Mouse (Mus musculus) adrenal gland (tissue): ENCODE measurements around the gene Arid3a.

ENCODE experiments used
- intact Hi-C: fragments of 180-260 bp; cut with DNase I; formaldehyde crosslinking; loops from one replicate; pipeline ENCODE4 v1.15.1; 2025

Arid3a gene

DNA sequence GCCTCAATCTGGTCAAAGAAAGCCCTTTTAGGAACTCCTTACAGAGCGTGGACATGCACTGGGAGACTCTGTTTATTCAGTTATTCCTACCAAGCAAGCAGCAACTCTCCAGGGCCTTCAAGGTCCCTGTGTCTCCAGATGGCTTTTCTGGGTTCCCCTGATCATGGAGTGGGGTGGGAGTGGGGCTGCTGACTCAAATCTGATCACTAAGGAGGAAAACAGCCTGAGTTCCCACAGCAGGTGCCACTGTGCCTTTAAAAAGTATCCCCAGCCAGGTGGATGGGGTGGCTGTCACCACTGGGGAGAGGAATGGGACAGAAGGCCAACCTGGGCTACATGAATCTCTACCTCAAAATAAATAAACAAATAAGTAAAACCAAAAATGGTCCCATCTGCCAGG is 16.1 kb downstream of the Arid3a start:
- intact Hi-C loops = no loop called here

- intact Hi-C loops = no loop called here
Observed at GRCm38 (mm10) chr10:79943471-79943901, 16.6 kb downstream of the Arid3a start.

- intact Hi-C loops = no loop called here
Observed at GRCm38 (mm10) chr10:79945507-79946234, 18.8 kb downstream of the Arid3a start.

- intact Hi-C loops = no loop called here
Observed at GRCm38 (mm10) chr10:79946752-79947322, 20.0 kb downstream of the Arid3a start.

GRCm38 (mm10) chr10:79947502-79947901 is 20.7 kb downstream of the Arid3a start:
- intact Hi-C loops = no loop called here

DNA sequence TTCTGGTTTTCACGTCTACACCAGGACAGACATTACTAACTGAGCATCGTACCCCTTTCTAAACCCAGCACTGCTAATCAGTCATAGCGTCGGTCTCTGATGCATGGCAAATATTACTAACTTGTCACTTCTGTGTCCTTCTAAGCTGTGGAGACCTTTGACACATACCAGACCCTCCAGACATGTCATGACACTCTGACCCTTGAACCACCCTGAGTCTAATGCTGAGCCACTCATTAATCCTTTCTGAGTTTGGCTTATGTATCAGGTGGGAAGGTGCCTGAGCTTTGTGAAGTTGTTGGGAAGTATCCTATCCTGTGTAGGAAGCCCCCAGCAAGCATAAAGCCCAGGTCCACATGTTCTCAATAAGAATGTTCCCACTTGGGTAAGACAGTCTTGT is 23.0 kb downstream of the Arid3a start:
- intact Hi-C loops = no loop called here

DNA sequence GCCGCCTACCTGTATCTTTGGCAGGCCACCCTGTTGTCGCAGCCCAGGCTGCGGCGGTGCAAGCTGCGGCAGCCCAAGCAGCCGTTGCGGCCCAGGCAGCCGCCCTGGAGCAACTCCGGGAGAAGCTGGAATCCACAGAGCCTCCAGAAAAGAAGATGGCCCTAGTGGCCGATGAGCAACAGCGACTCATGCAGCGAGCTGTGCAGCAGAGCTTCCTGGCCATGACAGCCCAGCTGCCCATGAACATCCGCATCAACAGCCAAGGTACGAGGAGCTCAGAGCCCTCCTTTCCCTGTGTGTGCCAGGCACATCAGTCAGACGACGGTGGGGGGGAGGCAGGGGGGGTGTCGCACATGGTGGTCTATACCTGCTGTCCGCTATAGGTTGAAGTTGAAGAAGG is 23.8 kb downstream of the Arid3a start:
- intact Hi-C loops = no loop called here

- intact Hi-C loops = loop anchor here (1.0 kb wide), 1 partner anchor 29 kb away; no protein-coding TSS in a partner anchor
Observed at GRCm38 (mm10) chr10:79953946-79954345, 27.1 kb downstream of the Arid3a start.

DNA sequence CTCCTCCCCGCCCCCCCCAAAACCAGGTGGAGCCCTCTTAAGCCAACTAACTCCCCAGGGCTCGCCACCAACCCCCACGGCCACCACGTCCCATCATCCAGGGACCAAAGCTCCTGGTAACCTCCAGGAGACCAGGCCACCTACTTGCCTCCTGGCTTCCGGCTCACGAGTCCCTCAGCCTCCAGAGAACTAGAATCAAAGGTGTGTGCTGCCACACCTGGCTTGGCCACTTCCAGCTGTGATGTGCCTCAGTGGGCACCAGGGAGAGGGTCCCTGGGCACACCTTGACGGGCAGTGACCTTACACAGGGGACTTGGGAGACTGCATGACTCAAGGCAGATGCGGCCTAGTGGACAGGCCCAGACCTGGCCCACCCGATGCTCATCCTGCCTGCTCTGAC is 28.8 kb downstream of the Arid3a start:
- intact Hi-C loops = loop anchor here (5.0 kb wide), 2 partner anchors 63 to 123 kb away; partner anchors contain the start of gene Cfd

GRCm38 (mm10) chr10:79956643-79957154 is 29.9 kb downstream of the Arid3a start:
- intact Hi-C loops = loop anchor here (5.0 kb wide), 2 partner anchors 64 to 124 kb away; partner anchors contain the start of gene Cfd

- intact Hi-C loops = loop anchor here (1.0 to 5.0 kb wide), 3 partner anchors 33 to 126 kb away; partner anchors contain the start of gene Cfd
Observed at GRCm38 (mm10) chr10:79958140-79958816, 31.4 kb downstream of the Arid3a start.

GRCm38 (mm10) chr10:79959412-79959811 is 32.6 kb downstream of the Arid3a start:
- intact Hi-C loops = loop anchor here (5.0 kb wide), 2 partner anchors 67 to 127 kb away; partner anchors contain the start of gene Cfd

- intact Hi-C loops = loop anchor here (5.0 kb wide), 3 partner anchors 68 to 177 kb away; partner anchors contain the start of genes Atp5d and Cfd
Observed at GRCm38 (mm10) chr10:79959847-79960601, 33.2 kb downstream of the Arid3a start, which contains the start of gene Wdr18. Gene Wdr18, plus strand, starts transcription at chr10:79960152.

- intact Hi-C loops = loop anchor here (5.0 kb wide), 1 partner anchor 177 kb away; the partner anchor contains the start of gene Atp5d
Observed at GRCm38 (mm10) chr10:79960671-79961294, 33.9 kb downstream of the Arid3a start.

- intact Hi-C loops = loop anchor here (5.0 kb wide), 1 partner anchor 173 kb away; the partner anchor contains the start of gene Atp5d
Observed at GRCm38 (mm10) chr10:79964727-79965126, 37.9 kb downstream of the Arid3a start.

DNA sequence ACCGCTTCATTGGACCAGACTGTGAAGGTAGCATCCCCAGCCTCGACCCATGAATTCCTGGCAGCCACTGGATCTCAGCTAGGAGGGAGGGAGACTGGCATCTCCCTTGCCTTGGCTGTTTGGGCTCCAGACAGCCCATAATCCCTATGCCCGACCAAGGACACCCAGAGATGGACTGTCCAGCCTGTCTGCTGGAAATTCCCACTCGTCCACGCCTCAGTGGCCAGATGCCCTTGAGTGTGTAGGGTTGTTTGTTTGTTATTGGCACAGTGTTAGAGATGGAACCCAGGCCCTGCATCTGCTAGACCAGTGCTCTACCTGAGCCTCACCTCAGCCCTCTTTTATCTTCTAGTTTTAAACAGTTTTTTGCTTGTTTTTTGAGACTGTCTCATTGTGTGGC is 38.5 kb downstream of the Arid3a start:
- intact Hi-C loops = no loop called here

GRCm38 (mm10) chr10:79966886-79967400 is 40.1 kb downstream of the Arid3a start:
- intact Hi-C loops = no loop called here

DNA sequence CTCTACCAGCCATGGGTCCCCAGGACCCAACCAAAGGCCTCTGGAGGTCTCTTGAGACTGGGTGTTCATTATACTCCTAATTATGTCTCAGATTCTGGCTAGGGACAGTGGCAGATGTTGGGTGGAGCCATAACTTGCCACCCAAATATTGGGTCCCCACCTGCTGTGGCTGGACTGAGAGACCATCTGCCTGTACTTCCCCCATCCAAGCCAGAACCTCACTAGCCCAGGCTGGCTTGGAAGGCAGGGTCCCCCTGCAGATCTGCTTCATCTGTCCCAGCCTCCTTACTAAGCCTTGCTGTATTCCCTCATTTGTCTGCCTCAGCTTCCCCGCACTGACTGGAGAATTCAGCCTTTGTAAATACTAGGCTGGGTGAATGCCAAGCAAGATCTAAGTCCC is 41.3 kb downstream of the Arid3a start:
- intact Hi-C loops = no loop called here

GRCm38 (mm10) chr10:79969124-79969568 is 42.3 kb downstream of the Arid3a start:
- intact Hi-C loops = no loop called here
